Mouse (Mus musculus) lung, embryonic 14.5 days (tissue): Measurements from ENCODE around the gene Gm4792. TPM values are rescaled to one million over a fixed set of nuclear protein-coding genes. Genes with fewer than 3 reads are reported as not detected.

Experiments used
- ATAC-seq: fragments of 200-750 bp; cut with Nextera tagmentation; 2 replicates; pipeline ENCODE4 v1.8.0; 2017; ENCODE audit warnings: mild to moderate bottlenecking, moderate TSS enrichment, moderate library complexity; ENCODE audit not compliant: insufficient read depth
- DNase-seq: peaks from one replicate; pipeline ENCODE4 v3.0.0-alpha.2; 2015
- H3K27ac ChIP-seq: fragments of 300-500 bp; sonication (generic); 2 replicates; pipeline ENCODE4 v1.5.1; 2014; ENCODE audit warnings: low read depth, mild to moderate bottlenecking, moderate library complexity
- H3K27me3 ChIP-seq: fragments of 300-500 bp; sonication (generic); 2 replicates; pipeline ENCODE4 v1.6.1; 2014; ENCODE audit warnings: low read length, control low read depth; ENCODE audit not compliant: insufficient read depth
- H3K36me3 ChIP-seq: fragments of 300-500 bp; sonication (generic); 2 replicates; pipeline ENCODE4 v1.6.1; 2014; ENCODE audit warnings: control low read depth; ENCODE audit not compliant: insufficient read depth
- H3K4me1 ChIP-seq: fragments of 300-500 bp; sonication (generic); 2 replicates; pipeline ENCODE4 v1.6.1; 2014; ENCODE audit warnings: antibody characterized with exemption, control low read depth; ENCODE audit not compliant: insufficient read depth
- H3K4me2 ChIP-seq: fragments of 300-500 bp; sonication (generic); 2 replicates; pipeline ENCODE4 v1.6.1; 2014; ENCODE audit warnings: mild to moderate bottlenecking
- H3K4me3 ChIP-seq: fragments of 300-500 bp; sonication (generic); 2 replicates; pipeline ENCODE4 v1.5.1; 2014; ENCODE audit warnings: low read depth, low read length
- H3K9ac ChIP-seq: fragments of 300-500 bp; sonication (generic); 2 replicates; pipeline ENCODE4 v1.6.1; 2014
- H3K9me3 ChIP-seq: fragments of 300-500 bp; sonication (generic); 2 replicates; pipeline ENCODE4 v1.6.1; 2016; ENCODE audit warnings: low read depth, low read length, control low read depth
- CTCF ChIP-seq: IDR thresholded peaks from 2 replicates; pipeline ENCODE4 v1.5.1; 2016; ENCODE audit warnings: antibody characterized with exemption, low read depth
- WGBS: fragments of 180-500 bp; shearing (Covaris S2); extraction: QIAGEN DNeasy Blood & Tissue Kit; methylation state at CpG from one replicate; pipeline ENCODE4 v1.1.7; 2014; 5-methylcytosine and 5-hydroxymethylcytosine counted together
- polyA plus RNA-seq: library from polyadenylated mRNA; unstranded; fragments of >200 nt; fragmentation: Nextera tagmentation; extraction: Ambion mirVana; gene quantifications from 2 replicates; pipeline ENCODE4 v1.2.1, GENCODE M21; 2014

The Gm4792 gene
- polyA plus RNA-seq, 1 experiment from 2014 or later, result not detected

DNA sequence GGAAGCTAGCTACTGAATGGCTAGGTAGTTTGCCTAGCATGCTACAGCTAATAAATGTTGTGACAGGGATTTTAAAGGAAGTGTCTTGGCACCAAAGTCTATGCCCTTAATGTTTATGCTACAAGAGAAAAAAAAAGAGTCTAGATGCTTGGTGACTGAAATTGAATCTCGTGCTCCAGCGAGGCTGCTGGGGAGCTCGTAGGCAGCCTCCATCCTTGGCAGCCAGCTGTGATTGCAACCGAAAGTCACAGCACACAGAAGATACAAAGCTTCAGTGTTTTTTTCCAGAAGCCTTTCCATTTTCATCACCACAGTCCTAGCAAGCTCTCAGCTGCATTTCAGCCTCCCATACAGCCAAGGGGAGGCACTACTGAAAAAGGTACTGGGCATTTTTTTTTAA is 20.1 kb upstream of the Gm4792 start:
- TF ChIP-seq CTCF, result no peak
- no peak for ATAC-seq
- Histone ChIP-seq H3K9ac (no peak overlapping the region), H3K27ac (no peak overlapping the region), H3K9me3 (no peaks in the 10 kb centered on the region), H3K4me1 (no peaks in the 10 kb centered on the region), H3K4me2 (no peak overlapping the region), H3K36me3 (no peaks in the 10 kb centered on the region), H3K4me3 (no peak overlapping the region), H3K27me3 (no peaks in the 10 kb centered on the region)
- DNase-seq, result peak; percentile 5
- WGBS, result 27% methylated on average over 4 of the region's 4 CpGs

DNA sequence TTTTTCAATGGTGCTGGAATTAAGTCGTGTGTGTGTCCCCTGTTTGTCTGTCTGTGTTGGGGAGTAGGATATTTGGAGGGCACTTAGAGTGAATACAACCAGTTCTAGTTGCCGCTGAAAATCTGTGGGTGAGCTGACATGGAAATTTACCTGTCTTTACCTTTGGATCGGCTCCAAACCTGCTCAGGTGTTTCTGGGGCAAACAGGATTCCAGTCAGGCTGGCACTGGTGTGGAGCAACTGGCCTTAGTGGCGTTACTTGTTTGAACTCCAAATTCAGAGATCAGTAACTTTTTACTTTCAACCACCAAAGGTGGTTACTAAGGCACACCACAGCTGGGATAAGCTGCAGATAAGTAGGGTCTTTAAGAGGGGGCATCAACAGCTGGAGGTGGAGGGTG is 14.6 kb upstream of the Gm4792 start:
- no peaks in the 10 kb centered on the region for H3K4me1 ChIP-seq
- ATAC-seq (no peak), DNase-seq (no peak)
- 75% methylated on average over 4 of the region's 4 CpGs for WGBS
- H3K27me3 ChIP-seq, result peaks cover 10% of the 10 kb centered on the region; the same call in 1 of the 2 replicates
- TF ChIP-seq CTCF, result no peak
- H3K9ac ChIP-seq, result no peak overlapping the region
- no peak overlapping the region for H3K4me2 ChIP-seq
- no peaks in the 10 kb centered on the region for H3K36me3 ChIP-seq
- no peak overlapping the region for H3K27ac ChIP-seq
- H3K9me3 ChIP-seq, result no peaks in the 10 kb centered on the region
- H3K4me3 ChIP-seq, result no peak overlapping the region

DNA sequence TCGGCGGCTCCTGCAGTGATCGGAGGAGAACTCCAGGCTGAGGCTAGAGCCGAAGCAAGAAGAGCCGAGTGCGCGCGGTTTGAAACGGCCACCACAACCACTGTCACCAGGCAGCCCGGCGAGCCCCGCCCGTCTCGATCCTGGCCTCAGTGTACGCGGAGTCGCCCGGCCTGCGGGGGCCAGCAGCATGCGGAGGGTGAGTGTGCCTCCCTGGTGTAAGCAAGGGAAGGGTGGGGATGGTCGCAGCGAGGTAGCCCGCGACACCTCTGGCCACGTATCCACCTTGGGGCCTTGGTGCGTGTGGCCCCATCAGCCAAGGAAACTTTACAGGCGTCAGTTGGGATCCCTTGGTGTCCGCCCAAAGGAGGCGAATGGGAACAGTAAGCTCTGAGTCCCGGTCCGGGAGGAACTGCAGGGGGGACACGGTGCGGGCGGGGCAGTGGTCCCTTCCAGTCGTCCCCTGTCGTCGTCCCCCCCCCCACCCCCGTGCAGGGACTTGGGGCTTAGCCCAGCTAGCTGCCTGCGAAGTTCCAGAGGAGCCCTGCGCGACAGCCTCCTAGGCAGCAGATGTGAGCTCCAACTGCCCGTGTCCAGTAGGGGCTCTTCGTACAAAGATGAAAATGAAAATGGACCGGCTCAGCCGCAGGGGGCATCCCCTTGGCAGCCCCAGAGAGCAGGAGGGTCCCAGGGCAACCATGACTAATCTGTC is 13.7 kb upstream of the Gm4792 start:
- peak overlapping the region; percentile 97 for H3K4me2 ChIP-seq
- ATAC-seq, result peak; percentile 78
- peak overlapping the region; percentile 40 for H3K9ac ChIP-seq
- peak; percentile 55 for DNase-seq
- H3K27me3 ChIP-seq, result peaks cover 10% of the 10 kb centered on the region; the same call in 1 of the 2 replicates
- H3K4me1 ChIP-seq, result no peaks in the 10 kb centered on the region
- H3K9me3 ChIP-seq, result no peaks in the 10 kb centered on the region
- WGBS, result under 1% methylated on average over 45 of the region's 45 CpGs
- H3K4me3 ChIP-seq, result peak overlapping the region; percentile 47
- no peak overlapping the region for H3K27ac ChIP-seq
- H3K36me3 ChIP-seq, result no peaks in the 10 kb centered on the region
- TF ChIP-seq CTCF, result peak; percentile 16; the same call in 1 of the 2 replicates

DNA sequence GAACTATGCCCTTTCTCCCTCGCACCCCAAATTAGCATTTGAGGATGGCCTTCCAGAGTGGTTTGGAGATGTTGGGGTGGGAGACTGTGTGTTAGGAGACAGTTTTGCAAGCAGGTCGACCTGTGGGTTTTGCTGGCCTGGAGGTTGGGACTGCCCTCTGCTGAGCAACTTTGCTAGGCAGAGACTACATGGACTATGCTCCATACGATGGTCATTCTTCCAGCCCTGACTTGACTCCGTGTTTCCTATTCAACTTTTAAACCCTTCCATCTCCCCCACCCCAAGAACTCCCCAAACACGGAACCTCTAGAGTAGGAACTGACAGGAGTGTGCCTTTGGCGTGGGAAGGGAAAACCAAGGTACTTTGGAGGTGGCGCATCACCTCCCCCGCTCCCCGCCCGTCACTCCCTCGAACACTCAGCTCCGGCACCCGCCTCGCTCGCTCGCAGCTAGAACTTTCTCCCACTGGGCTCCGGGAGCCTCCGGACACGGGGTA is 13.1 kb upstream of the Gm4792 start, which contains the start of gene Tmcc3:
TSS of gene Tmcc3 (plus strand) at position 439 of the 496 bp plus-strand sequence.
- no peak for TF ChIP-seq CTCF
- H3K4me3 ChIP-seq, result peak within 1 kb of the TSS; percentile 47
- ATAC-seq, result no peak
- no peak for DNase-seq
- no peaks in the 10 kb centered on the region for H3K4me1 ChIP-seq
- H3K27me3 ChIP-seq, result peaks cover 10% of the 10 kb centered on the region; the same call in 1 of the 2 replicates
- H3K4me2 ChIP-seq, result peak within 1 kb of the TSS; percentile 97
- no peak within 1 kb of the TSS for H3K27ac ChIP-seq
- 3% methylated on average over 19 of the region's 19 CpGs for WGBS
- no peaks in the 10 kb centered on the region for H3K9me3 ChIP-seq
- H3K36me3 ChIP-seq, result no peaks in the 10 kb centered on the region
- H3K9ac ChIP-seq, result peak within 1 kb of the TSS; percentile 40

DNA sequence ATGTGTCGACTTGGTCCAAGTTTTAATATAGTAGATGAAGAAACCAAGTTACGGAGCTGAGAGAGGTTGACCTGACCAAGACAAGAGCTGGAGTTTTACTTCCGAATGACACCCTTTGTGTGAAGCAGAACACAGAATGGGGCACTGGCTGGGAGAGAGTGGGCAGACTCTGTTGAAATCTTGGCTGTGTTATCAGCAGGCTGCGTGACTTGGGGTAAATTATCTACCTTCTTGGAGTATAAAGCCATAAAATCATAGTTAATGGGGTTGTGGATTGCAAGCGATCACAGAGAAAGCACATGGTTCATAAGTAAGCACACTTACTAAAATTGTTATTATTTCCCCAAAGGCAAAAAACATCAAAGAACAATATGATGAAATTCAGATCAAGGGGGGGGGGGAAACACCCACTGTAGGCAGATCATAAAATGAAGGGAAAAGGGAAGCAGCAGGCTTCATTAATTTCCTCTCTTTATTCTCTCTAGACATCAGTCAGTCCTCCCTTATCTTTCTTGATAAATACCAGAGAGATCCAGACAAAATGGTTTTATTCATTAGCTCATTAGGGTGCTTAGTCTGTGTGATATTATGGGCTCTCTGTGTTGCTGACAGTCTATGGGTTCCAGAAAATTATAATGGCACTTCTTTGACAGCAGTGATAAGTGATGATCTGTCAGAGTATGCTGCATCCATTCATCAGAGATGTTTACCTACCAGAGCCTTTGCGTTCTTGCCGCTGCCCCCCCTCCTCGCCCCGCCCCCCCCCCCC is 12.2 kb upstream of the Gm4792 start:
- TF ChIP-seq CTCF, result no peak
- no peaks in the 10 kb centered on the region for H3K36me3 ChIP-seq
- no peak overlapping the region for H3K27ac ChIP-seq
- ATAC-seq, result no peak
- no peak overlapping the region for H3K9ac ChIP-seq
- WGBS, result 47% methylated on average over 7 of the region's 9 CpGs
- no peak overlapping the region for H3K4me3 ChIP-seq
- no peak for DNase-seq
- H3K4me1 ChIP-seq, result no peaks in the 10 kb centered on the region
- no peaks in the 10 kb centered on the region for H3K9me3 ChIP-seq
- H3K4me2 ChIP-seq, result no peak overlapping the region; the same call in 1 of the 2 replicates
- peaks cover 10% of the 10 kb centered on the region; the same call in 1 of the 2 replicates for H3K27me3 ChIP-seq

DNA sequence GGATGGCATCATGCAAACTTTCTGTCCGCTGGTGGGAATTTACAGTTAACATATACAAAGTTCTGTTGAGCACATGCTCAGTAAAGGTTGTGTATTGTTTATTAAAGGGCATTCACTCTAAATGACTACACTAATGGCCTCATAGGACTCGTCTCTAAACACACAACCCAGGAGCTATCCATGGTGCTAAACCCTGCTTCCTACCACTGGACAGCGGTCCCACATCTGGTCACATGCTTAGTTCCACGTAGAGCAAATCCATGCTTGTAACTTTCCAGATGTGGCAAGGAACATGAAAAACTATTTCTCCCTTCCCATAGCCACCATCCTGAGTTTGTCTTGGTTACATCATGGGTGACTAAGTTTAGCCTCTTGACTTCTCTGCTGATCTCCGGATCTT is 7.0 kb upstream of the Gm4792 start:
- H3K36me3 ChIP-seq, result no peaks in the 10 kb centered on the region
- no peak for ATAC-seq
- no peak overlapping the region for H3K4me2 ChIP-seq
- TF ChIP-seq CTCF, result no peak
- H3K4me1 ChIP-seq, result no peaks in the 10 kb centered on the region
- peak; percentile 90 for DNase-seq
- no peaks in the 10 kb centered on the region for H3K9me3 ChIP-seq
- H3K4me3 ChIP-seq, result no peak overlapping the region
- no peaks in the 10 kb centered on the region; the same call in 1 of the 2 replicates for H3K27me3 ChIP-seq
- H3K9ac ChIP-seq, result no peak overlapping the region
- WGBS, result 46% methylated on average over 5 of the region's 5 CpGs
- H3K27ac ChIP-seq, result no peak overlapping the region
